Mouse (Mus musculus) heart, postnatal 0 days (tissue): ENCODE results near the gene Gm595. TPM values are rescaled to one million over a fixed set of nuclear protein-coding genes. Genes with fewer than 3 reads are reported as not detected.

ENCODE experiments used
- ATAC-seq: fragments of 200-750 bp; cut with Nextera tagmentation; 2 replicates; pipeline ENCODE4 v1.8.0; 2017; ENCODE audit warnings: low read depth, moderate number of reproducible peaks, moderate library complexity; ENCODE audit not compliant: insufficient read depth
- DNase-seq: peaks from one replicate; pipeline ENCODE4 v3.0.0-alpha.2; 2016; ENCODE audit warnings: low spot score
- H3K27ac ChIP-seq: fragments of 300-500 bp; sonication (generic); 2 replicates; pipeline ENCODE4 v1.5.1; 2014; ENCODE audit warnings: low read depth, mild to moderate bottlenecking
- H3K27me3 ChIP-seq: fragments of 300-500 bp; sonication (generic); 2 replicates; pipeline ENCODE4 v1.6.1; 2014; ENCODE audit warnings: low read length, mixed read lengths; ENCODE audit not compliant: control insufficient read depth, insufficient read depth
- H3K36me3 ChIP-seq: fragments of 300-500 bp; sonication (generic); replicated peaks from 2 replicates; pipeline ENCODE4 v1.6.1; 2014; ENCODE audit warnings: low read length, mixed read lengths; ENCODE audit not compliant: control insufficient read depth, insufficient read depth
- H3K4me1 ChIP-seq: fragments of 300-500 bp; sonication (generic); 2 replicates; pipeline ENCODE4 v1.6.1; 2014; ENCODE audit warnings: antibody characterized with exemption; ENCODE audit not compliant: control insufficient read depth, insufficient read depth
- H3K4me2 ChIP-seq: fragments of 300-500 bp; sonication (generic); 2 replicates; pipeline ENCODE4 v1.6.1; 2014; ENCODE audit warnings: low read depth, mild to moderate bottlenecking, low read length, moderate library complexity
- H3K4me3 ChIP-seq: fragments of 300-500 bp; sonication (generic); 2 replicates; pipeline ENCODE4 v1.5.1; 2014; ENCODE audit warnings: low read depth, low read length
- H3K9ac ChIP-seq: fragments of 300-500 bp; sonication (generic); replicated peaks from 2 replicates; pipeline ENCODE4 v1.6.1; 2014; ENCODE audit warnings: low read depth, low read length, mixed read lengths
- H3K9me3 ChIP-seq: fragments of 300-500 bp; sonication (generic); replicated peaks from 2 replicates; pipeline ENCODE4 v1.6.1; 2016; ENCODE audit warnings: low read length; ENCODE audit not compliant: control insufficient read depth
- CTCF ChIP-seq: IDR thresholded peaks from 2 replicates; pipeline ENCODE4 v1.5.1; 2016; ENCODE audit warnings: antibody characterized with exemption, control low read depth, low read depth
- EP300 ChIP-seq: IDR thresholded peaks from 2 replicates; pipeline ENCODE4 v1.6.1; 2016; ENCODE audit warnings: antibody characterized with exemption, low read depth
- WGBS: fragments of 180-500 bp; shearing (Covaris S2); extraction: QIAGEN DNeasy Blood & Tissue Kit; methylation state at CpG from one replicate; pipeline ENCODE4 v1.1.7; 2014; 5-methylcytosine and 5-hydroxymethylcytosine counted together
- polyA plus RNA-seq: library from polyadenylated mRNA; unstranded; fragments of >200 nt; fragmentation: Nextera tagmentation; extraction: Ambion mirVana; gene quantifications from 2 replicates; pipeline ENCODE4 v1.2.1, GENCODE M21; 2015
- total RNA-seq: library from RNA; depleted of rRNA; stranded (reverse); fragments of >200 nt; gene quantifications from 2 replicates; pipeline ENCODE4 v1.2.3, GENCODE M21; 2014; ENCODE audit warnings: low replicate concordance; rRNA removed

Gm595 gene
- total RNA-seq: not detected in 2 replicates
- polyA plus RNA-seq: not detected in 2 replicates

DNA sequence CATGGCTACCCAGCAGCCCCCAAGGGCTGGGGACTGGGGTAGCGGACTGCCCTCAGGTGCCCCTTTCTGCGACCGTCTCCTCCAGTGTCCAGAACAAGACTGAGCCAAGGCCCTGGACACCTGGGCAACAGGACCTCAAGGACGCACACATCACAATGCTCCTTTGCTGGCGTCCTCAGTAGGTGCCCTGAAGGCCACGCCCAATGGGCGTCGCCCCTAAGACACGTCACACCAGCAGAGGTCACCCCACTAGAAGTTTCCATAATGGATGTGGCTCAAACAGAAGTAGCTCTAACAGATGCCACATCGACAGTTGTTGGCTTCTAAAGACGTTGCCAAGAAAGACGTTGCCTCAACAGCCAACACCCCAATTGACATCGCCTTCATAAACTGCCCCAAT lies at the start of gene Gm595:
Gene Gm595 (minus strand): TSS at position 101 of the 400 bp plus-strand sequence.
- no peaks in the 10 kb centered on the region for H3K27me3 ChIP-seq
- no peak for ATAC-seq
- WGBS: 75% methylated on average over 13 of the region's 13 CpGs
- H3K9me3 ChIP-seq: no peaks in the 10 kb centered on the region
- no peak for TF ChIP-seq CTCF
- TF ChIP-seq EP300: no peak
- DNase-seq: no peak
- no peak within 1 kb of the TSS for H3K27ac ChIP-seq
- H3K4me2 ChIP-seq: no peak within 1 kb of the TSS
- H3K4me3 ChIP-seq: no peak within 1 kb of the TSS
- H3K4me1 ChIP-seq: no peaks in the 10 kb centered on the region
- H3K36me3 ChIP-seq: no peaks in the 10 kb centered on the region
- H3K9ac ChIP-seq: no peak within 1 kb of the TSS

GRCm38 (mm10) chrX:48908421-48908820 lies 30.9 kb upstream of the Gm595 start:
- TF ChIP-seq CTCF (no peak), EP300 (no peak)
- H3K9ac ChIP-seq: no peak overlapping the region
- DNase-seq: no peak

GRCm38 (mm10) chrX:48903744-48904143 lies 26.2 kb upstream of the Gm595 start:
- no peak overlapping the region for H3K27ac ChIP-seq
- no peak overlapping the region for H3K4me3 ChIP-seq
- H3K4me1 ChIP-seq: no peaks in the 10 kb centered on the region
- no peaks in the 10 kb centered on the region for H3K36me3 ChIP-seq
- H3K9ac ChIP-seq: no peak overlapping the region
- WGBS: 65% methylated on average over 3 of the region's 3 CpGs
- no peak overlapping the region for H3K4me2 ChIP-seq
- DNase-seq (no peak), ATAC-seq (no peak)
- TF ChIP-seq EP300 (no peak), CTCF (peak; percentile 13; the same call in 1 of the 2 replicates)
- no peaks in the 10 kb centered on the region for H3K9me3 ChIP-seq
- H3K27me3 ChIP-seq: no peaks in the 10 kb centered on the region

More at GRCm38 (mm10) chrX:48908421-48908820, 30.9 kb upstream of the Gm595 start:
- no peak overlapping the region for H3K27ac ChIP-seq
- H3K4me3 ChIP-seq: no peak overlapping the region
- H3K4me1 ChIP-seq: no peaks in the 10 kb centered on the region
- H3K27me3 ChIP-seq: no peaks in the 10 kb centered on the region
- no peak overlapping the region for H3K4me2 ChIP-seq
- no peak for ATAC-seq
- WGBS: 86% methylated on average over 4 of the region's 4 CpGs
- H3K9me3 ChIP-seq: no peaks in the 10 kb centered on the region
- no peaks in the 10 kb centered on the region for H3K36me3 ChIP-seq

DNA sequence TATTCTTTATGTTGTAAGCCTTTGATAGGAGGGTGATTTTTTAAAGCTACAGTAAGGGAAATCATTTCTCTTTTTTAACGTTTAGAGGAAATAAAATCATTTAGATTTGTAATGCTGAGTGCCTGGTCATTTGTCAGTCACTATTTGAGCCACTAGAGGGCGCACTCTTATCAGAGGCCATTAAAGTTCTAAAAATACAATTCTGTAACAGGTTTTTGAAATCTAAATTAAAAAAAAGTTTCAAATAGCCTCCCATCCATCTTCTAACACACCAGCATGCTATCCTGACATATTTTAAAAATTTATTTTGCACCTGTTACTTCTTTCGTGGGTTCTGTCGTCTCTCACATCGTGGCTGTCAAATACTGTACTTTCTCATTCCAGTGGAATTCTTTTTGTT lies 22.0 kb upstream of the Gm595 start:
- no peak overlapping the region for H3K27ac ChIP-seq

DNA sequence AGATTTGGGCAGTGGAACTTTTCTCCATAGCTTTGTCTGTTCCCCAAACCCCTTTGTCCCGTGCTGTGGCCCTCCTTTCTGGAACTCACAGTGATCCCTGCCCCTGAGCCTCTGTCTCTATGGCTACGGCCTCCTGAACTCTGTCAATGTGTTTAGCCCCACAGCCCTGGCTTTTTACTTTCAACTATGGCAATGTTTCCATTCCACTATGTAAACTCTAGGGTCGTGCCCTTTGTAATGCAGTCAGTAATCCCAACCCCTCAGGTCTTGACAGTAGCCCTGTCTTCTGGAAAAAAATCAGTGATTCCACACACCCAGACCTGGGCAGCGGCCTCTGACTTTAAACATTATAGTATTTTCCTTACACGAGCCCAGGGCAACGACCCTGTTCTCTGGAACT lies 19.3 kb upstream of the Gm595 start:
- Histone ChIP-seq H3K4me1 (no peaks in the 10 kb centered on the region), H3K27ac (no peak overlapping the region), H3K4me3 (no peak overlapping the region), H3K9ac (no peak overlapping the region), H3K27me3 (no peaks in the 10 kb centered on the region), H3K4me2 (no peak overlapping the region), H3K9me3 (no peaks in the 10 kb centered on the region), H3K36me3 (no peaks in the 10 kb centered on the region)
- DNase-seq (no peak), ATAC-seq (no peak)
- 58% methylated on average over 6 of the region's 6 CpGs for WGBS
- TF ChIP-seq CTCF: no peak
- no peak for TF ChIP-seq EP300

More for the DNA sequence above, 22.0 kb upstream of the Gm595 start:
- H3K4me3 ChIP-seq: no peak overlapping the region
- TF ChIP-seq CTCF (peak; percentile 55), EP300 (no peak)
- H3K4me2 ChIP-seq: no peak overlapping the region; the same call in 1 of the 2 replicates
- no peaks in the 10 kb centered on the region for H3K36me3 ChIP-seq
- 36% methylated on average over 5 of the region's 5 CpGs for WGBS
- H3K27me3 ChIP-seq: no peaks in the 10 kb centered on the region
- ATAC-seq (no peak), DNase-seq (no peak)
- H3K9ac ChIP-seq: no peak overlapping the region
- H3K9me3 ChIP-seq: no peaks in the 10 kb centered on the region
- H3K4me1 ChIP-seq: no peaks in the 10 kb centered on the region

DNA sequence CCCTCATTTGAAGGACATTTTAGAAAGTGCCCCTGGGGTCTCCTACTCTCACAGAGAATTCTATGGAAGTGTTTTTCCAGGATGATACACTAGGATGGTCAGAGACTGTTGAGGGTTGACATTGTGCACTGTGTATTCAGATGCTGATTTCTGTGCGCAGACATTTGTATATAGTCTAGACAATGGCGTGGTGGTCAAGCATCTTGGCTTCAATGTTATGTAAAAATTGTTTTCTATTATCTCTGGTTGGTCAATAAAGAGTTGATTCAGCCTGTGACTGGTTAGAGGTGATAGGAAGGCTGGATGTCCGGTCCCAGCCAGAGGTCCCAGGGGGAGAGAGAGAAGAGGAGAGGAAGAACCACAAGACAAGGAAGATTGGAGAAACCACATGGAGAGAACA lies 16.4 kb upstream of the Gm595 start:
- no peaks in the 10 kb centered on the region for H3K36me3 ChIP-seq
- ATAC-seq: no peak
- TF ChIP-seq EP300 (no peak), CTCF (no peak)
- 70% methylated on average over 3 of the region's 3 CpGs for WGBS
- H3K9ac ChIP-seq: no peak overlapping the region
- no peak overlapping the region for H3K27ac ChIP-seq
- H3K4me1 ChIP-seq: no peaks in the 10 kb centered on the region
- no peaks in the 10 kb centered on the region for H3K27me3 ChIP-seq
- no peak for DNase-seq
- no peak overlapping the region for H3K4me2 ChIP-seq
- H3K9me3 ChIP-seq: no peaks in the 10 kb centered on the region
- H3K4me3 ChIP-seq: no peak overlapping the region
